Mouse (Mus musculus) heart, embryonic 16.5 days (tissue): ENCODE measurements around the gene Tns4. TPM values are rescaled to one million over a fixed set of nuclear protein-coding genes. Genes with fewer than 3 reads are reported as not detected.

Experiments
- ATAC-seq: fragments of 200-750 bp; cut with Nextera tagmentation; replicated peaks from 2 replicates; pipeline ENCODE4 v1.8.0; 2017; ENCODE audit warnings: moderate number of reproducible peaks; ENCODE audit not compliant: insufficient read depth, low FRiP score; ENCODE audit errors: extremely low read depth
- H3K27ac ChIP-seq: fragments of 300-500 bp; sonication (generic); 2 replicates; pipeline ENCODE4 v1.5.1; 2014; ENCODE audit warnings: mild to moderate bottlenecking, low read length, control low read depth, moderate library complexity
- H3K27me3 ChIP-seq: fragments of 300-500 bp; sonication (generic); 2 replicates; pipeline ENCODE4 v1.6.1; 2014; ENCODE audit warnings: low read length, mixed read lengths; ENCODE audit not compliant: control insufficient read depth, insufficient read depth
- H3K36me3 ChIP-seq: fragments of 300-500 bp; sonication (generic); 2 replicates; pipeline ENCODE4 v1.6.1; 2014; ENCODE audit not compliant: control insufficient read depth, insufficient read depth
- H3K4me1 ChIP-seq: fragments of 300-500 bp; sonication (generic); 2 replicates; pipeline ENCODE4 v1.6.1; 2014; ENCODE audit warnings: low read length, mixed read lengths; ENCODE audit not compliant: control insufficient read depth, insufficient read depth
- H3K4me2 ChIP-seq: fragments of 300-500 bp; sonication (generic); 2 replicates; pipeline ENCODE4 v1.6.1; 2014; ENCODE audit warnings: low read depth, mild to moderate bottlenecking, control low read depth, low read length
- H3K4me3 ChIP-seq: fragments of 300-500 bp; sonication (generic); 2 replicates; pipeline ENCODE4 v1.5.1; 2014; ENCODE audit warnings: mild to moderate bottlenecking, control low read depth, low read length
- H3K9ac ChIP-seq: fragments of 300-500 bp; sonication (generic); 2 replicates; pipeline ENCODE4 v1.6.1; 2014; ENCODE audit warnings: low read length, control low read depth
- H3K9me3 ChIP-seq: fragments of 300-500 bp; sonication (generic); replicated peaks from 2 replicates; pipeline ENCODE4 v1.6.1; 2016; ENCODE audit warnings: low read length; ENCODE audit not compliant: control insufficient read depth
- WGBS: fragments of 180-500 bp; shearing (Covaris S2); extraction: QIAGEN DNeasy Blood & Tissue Kit; methylation state at CpG from one replicate; pipeline ENCODE4 v1.1.7; 2014; 5-methylcytosine and 5-hydroxymethylcytosine counted together
- polyA plus RNA-seq: library from polyadenylated mRNA; unstranded; fragments of >200 nt; fragmentation: Nextera tagmentation; extraction: Ambion mirVana; gene quantifications from 2 replicates; pipeline ENCODE4 v1.2.1, GENCODE M21; 2015

Gene Tns4
- polyA plus RNA-seq, 1 experiment from 2014 or later, result 0.71 TPM

DNA sequence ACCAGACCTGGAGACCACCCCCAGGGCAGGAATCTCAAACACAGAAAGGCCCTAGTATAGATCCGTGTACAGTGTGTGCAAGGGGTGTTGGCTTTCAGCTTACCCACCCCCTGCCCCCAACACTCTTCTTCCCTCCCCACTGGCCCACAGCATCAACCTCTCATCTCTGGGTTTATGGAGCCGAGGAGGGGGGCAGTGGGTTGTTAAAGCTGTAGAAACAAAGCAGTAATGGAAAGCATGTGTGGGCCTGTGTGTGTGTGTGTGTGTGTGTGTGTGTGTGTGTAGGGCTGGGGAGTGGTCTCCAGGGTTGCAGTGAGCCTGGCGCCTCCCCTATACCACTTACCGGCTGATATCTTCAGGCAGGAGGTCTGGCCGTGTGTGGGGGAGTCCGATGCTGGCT lies 17.2 kb downstream of the Tns4 start:
- Histone ChIP-seq H3K4me3 (no peak overlapping the region), H3K4me2 (no peak overlapping the region), H3K27me3 (no peaks in the 10 kb centered on the region), H3K9ac (no peak overlapping the region), H3K27ac (no peak overlapping the region), H3K36me3 (no peaks in the 10 kb centered on the region), H3K9me3 (no peaks in the 10 kb centered on the region), H3K4me1 (no peaks in the 10 kb centered on the region)
- no peak for ATAC-seq
- 14% methylated on average over 6 of the region's 6 CpGs for WGBS

DNA sequence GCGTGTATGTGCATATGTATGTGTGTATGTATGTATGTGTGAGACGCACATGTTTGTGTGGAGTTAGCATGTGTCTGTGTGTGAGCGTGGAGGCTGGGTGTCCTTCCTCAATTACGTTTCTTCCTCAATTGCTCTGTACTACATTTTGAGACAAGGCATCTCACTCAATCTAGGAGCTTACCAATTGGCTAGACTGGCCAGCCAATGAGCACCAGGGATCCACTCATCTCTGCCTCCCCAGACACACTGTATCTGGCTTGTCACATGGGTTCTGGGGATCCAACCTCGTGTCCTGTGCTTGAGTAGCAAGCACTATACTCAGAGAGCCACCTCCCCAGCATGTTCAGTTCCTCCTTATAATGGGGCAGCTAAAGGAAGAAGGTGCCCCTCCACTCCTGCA lies 20.7 kb downstream of the Tns4 start:
- ATAC-seq, result no peak
- H3K9ac ChIP-seq, result no peak overlapping the region
- H3K9me3 ChIP-seq, result no peaks in the 10 kb centered on the region
- WGBS, result 87% methylated on average over 5 of the region's 5 CpGs
- no peaks in the 10 kb centered on the region for H3K27me3 ChIP-seq
- no peak overlapping the region for H3K4me3 ChIP-seq
- peaks cover 7% of the 10 kb centered on the region; the same call in 1 of the 2 replicates for H3K4me1 ChIP-seq
- no peaks in the 10 kb centered on the region for H3K36me3 ChIP-seq
- H3K4me2 ChIP-seq, result no peak overlapping the region
- H3K27ac ChIP-seq, result no peak overlapping the region

DNA sequence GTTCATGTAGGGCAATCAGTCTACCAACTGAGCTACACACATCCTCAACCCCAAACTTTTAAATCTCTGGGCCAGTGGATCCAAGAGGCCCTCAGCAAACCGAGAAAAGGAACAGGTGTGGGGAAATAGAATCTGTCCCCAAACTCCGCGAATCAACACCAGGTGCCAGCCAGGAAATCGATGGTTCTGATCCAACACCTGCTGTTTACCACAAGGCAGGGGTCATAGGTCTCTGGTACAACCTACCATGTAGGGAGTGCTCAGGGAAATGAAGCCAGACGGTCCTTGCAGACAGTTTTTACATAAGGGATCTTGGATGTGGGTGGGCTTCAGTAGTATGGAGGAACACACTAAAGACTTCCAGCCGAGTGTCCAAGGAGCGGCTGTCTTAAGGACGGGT lies 21.5 kb downstream of the Tns4 start:
- no peak overlapping the region for H3K4me2 ChIP-seq
- no peak overlapping the region for H3K4me3 ChIP-seq
- ATAC-seq, result no peak
- H3K36me3 ChIP-seq, result no peaks in the 10 kb centered on the region
- no peak overlapping the region for H3K27ac ChIP-seq
- peaks cover 7% of the 10 kb centered on the region; the same call in 1 of the 2 replicates for H3K4me1 ChIP-seq
- no peaks in the 10 kb centered on the region for H3K27me3 ChIP-seq
- 86% methylated on average over 8 of the region's 8 CpGs for WGBS
- H3K9me3 ChIP-seq, result no peaks in the 10 kb centered on the region
- no peak overlapping the region for H3K9ac ChIP-seq

DNA sequence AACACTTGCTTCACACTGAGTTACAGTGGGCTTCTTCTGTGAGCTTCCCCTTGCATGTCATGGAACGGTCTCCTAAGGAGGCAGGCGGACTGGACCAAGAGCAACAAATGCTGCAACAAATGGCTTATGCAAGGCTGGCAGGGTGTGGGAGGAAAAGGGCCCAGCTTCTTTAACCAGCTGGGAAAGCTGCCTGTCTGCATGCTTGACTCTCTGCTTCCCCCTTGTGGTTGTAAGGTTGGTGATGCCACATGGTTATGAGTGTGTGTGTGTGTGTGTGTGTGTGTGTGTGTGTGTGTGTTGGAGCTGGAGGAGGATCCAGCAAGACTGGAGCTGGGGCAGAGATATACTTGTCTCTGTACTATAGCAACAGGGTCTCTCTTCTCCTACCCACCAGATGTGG lies 23.1 kb downstream of the Tns4 start:
- H3K36me3 ChIP-seq, result no peaks in the 10 kb centered on the region
- peak overlapping the region; percentile 42 for H3K4me2 ChIP-seq
- peak overlapping the region; percentile 54; the same call in 1 of the 2 replicates for H3K9ac ChIP-seq
- WGBS, result 5% methylated on average over 2 of the region's 2 CpGs
- ATAC-seq, result peak; percentile 69
- peaks cover 7% of the 10 kb centered on the region; the same call in 1 of the 2 replicates for H3K4me1 ChIP-seq
- H3K27me3 ChIP-seq, result no peaks in the 10 kb centered on the region
- H3K9me3 ChIP-seq, result no peaks in the 10 kb centered on the region
- H3K4me3 ChIP-seq, result 0 out of 2 replicates have a peak overlapping the region, but pooled peaks have one; percentile 9
- H3K27ac ChIP-seq, result peak overlapping the region; percentile 75

DNA sequence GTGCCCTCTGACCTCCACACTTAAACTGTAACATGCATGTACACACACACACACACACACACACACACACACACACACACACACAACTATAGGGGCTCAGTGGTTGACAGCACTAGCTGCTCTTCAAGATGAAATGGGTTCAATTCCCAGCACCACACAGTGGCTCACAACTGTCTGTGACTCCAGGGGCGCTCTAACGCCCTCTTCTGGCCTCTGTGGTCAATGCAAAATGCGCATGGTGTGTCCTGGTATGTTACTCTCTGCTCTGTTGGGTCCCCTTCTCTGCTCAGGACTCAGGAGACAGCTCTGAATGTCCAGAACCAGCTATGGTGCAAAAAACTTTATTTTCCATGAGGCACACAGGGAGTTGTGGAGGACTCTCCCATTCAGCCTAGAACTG lies 23.8 kb downstream of the Tns4 start:
- H3K9me3 ChIP-seq, result no peaks in the 10 kb centered on the region
- 67% methylated on average over 3 of the region's 3 CpGs for WGBS
- no peaks in the 10 kb centered on the region for H3K36me3 ChIP-seq
- peaks cover 7% of the 10 kb centered on the region; the same call in 1 of the 2 replicates for H3K4me1 ChIP-seq
- H3K4me2 ChIP-seq, result peak overlapping the region; percentile 42
- 0 out of 2 replicates have a peak, but pooled peaks have one; percentile 30 for ATAC-seq
- H3K27ac ChIP-seq, result peak overlapping the region; percentile 75
- peak overlapping the region; percentile 54; the same call in 1 of the 2 replicates for H3K9ac ChIP-seq
- H3K4me3 ChIP-seq, result no peak overlapping the region
- H3K27me3 ChIP-seq, result no peaks in the 10 kb centered on the region

DNA sequence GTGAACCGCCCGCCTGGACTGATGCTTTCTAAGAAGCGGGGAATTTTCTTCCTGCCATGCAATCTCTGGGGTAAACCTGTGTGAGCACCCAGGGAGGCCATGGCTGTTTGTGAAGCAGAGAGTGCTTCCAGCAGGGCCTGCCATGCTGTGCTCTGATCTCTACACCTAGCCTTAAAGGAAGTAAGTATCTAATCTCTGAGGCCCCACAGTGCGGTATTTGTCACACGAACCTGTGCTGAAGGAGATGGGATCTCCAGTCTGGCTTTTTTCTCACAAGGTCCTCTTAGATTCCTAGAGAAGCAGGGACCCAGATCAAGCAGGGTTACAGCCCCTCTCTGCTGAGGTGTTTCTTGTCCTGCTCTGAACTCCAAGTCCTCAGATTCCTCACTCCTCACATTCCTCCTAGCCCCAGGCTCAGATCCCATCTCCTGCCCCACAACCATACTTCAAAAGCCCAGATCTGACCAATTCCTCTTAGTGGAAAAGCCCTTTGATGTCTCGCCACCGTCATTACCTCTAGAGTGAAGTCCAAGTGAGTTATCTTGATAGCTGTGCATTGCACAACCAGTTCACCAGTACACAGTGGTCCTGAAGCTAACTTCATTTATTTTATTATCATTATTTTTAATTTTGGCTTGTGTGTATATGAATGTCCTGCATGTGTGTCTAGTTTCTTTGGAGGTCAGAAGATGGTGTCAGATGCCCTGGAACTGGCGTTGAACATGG lies 25.5 kb downstream of the Tns4 start:
- WGBS, result 49% methylated on average over 8 of the region's 8 CpGs
- H3K27me3 ChIP-seq, result no peaks in the 10 kb centered on the region
- peaks cover 6% of the 10 kb centered on the region; the same call in 1 of the 2 replicates for H3K9me3 ChIP-seq
- H3K36me3 ChIP-seq, result no peaks in the 10 kb centered on the region
- no peak overlapping the region for H3K27ac ChIP-seq
- H3K4me3 ChIP-seq, result no peak overlapping the region
- no peak overlapping the region for H3K9ac ChIP-seq
- H3K4me1 ChIP-seq, result peaks cover 7% of the 10 kb centered on the region; the same call in 1 of the 2 replicates
- H3K4me2 ChIP-seq, result no peak overlapping the region
- no peak for ATAC-seq

DNA sequence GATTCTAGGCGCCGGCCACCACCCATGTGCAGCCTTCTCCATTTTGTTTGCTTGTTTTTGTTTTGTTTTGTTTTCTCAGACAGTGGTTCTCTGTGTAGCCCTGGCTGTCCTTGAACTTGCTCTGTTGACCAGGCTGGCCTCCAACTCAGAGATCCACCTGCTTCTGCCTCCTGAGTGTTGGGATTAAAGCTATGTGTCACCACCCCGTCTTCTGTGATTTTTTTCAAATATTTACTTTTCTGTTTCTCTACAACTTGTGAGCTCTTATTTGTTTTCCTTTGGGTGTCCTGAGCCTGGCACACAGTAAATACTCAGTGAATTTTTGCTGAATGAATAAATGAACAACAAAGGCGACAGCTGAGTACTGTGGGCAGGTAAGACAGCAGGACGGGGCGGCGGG lies 26.4 kb downstream of the Tns4 start:
- Histone ChIP-seq H3K27me3 (no peaks in the 10 kb centered on the region), H3K27ac (no peak overlapping the region), H3K4me2 (no peak overlapping the region), H3K4me3 (no peak overlapping the region), H3K9me3 (peaks cover 6% of the 10 kb centered on the region; the same call in 1 of the 2 replicates), H3K4me1 (peaks cover 7% of the 10 kb centered on the region; the same call in 1 of the 2 replicates), H3K36me3 (no peaks in the 10 kb centered on the region), H3K9ac (no peak overlapping the region)
- 81% methylated on average over 7 of the region's 7 CpGs for WGBS
- ATAC-seq, result no peak

DNA sequence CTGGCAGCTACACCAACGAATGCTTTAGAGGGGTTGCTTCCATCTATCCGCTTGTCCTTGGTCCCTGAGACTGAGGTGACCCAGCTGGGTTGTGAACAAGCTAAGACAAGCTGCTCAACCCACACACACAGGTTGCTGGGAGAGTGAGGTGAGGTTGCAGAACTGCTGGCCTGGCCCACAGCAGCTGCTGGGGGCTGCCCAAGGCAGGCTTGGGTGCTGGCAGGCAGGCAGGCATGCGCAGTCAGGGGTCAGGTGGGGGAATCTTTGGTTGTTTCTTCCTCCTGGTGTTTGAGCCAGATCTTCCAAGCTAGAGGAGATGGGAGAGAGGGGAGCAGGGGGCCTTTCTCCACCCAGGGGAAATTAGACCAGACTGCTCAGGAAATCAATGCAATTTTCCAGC lies 28.7 kb downstream of the Tns4 start:
- H3K27me3 ChIP-seq, result no peaks in the 10 kb centered on the region
- 79% methylated on average over 3 of the region's 3 CpGs for WGBS
- H3K4me1 ChIP-seq, result peaks cover 4% of the 10 kb centered on the region
- H3K36me3 ChIP-seq, result no peaks in the 10 kb centered on the region
- no peak overlapping the region for H3K9ac ChIP-seq
- no peak overlapping the region for H3K27ac ChIP-seq
- no peak for ATAC-seq
- H3K4me3 ChIP-seq, result no peak overlapping the region
- no peak overlapping the region for H3K4me2 ChIP-seq
- peaks cover 6% of the 10 kb centered on the region; the same call in 1 of the 2 replicates for H3K9me3 ChIP-seq
